ENCODE assay signal across 11 mouse cellular contexts in the genomic region with DNA sequence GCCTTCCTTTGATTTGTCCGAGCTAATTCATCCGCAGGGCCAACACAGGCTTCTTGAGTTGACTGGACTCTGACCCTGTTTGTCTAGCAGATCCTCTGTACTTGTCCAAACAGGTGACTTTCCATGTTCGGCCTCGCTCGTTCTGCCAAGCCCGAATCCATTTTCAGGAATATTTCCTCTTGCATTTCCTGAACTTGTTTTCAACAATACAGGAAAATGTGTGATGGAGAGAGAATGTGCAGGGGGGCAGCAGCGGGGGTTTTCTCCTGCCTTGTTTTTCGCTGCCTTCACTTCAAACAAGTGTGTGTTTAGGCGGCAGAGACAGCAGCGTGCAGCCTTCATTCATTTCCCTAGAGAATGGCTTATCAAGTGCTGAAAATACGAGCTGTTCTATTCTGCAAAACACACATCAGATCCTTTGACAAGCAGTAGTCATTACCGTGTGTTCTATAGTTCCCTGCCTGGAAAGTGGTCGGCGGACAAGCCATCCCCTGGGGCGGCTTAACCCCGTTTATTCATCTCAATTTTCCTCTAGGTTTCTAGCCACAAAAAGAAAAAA.
DNase-seq lines count a peak whose midpoint lies in the region; ATAC-seq lines count a peak whose summit lies in the region.
"Had no signal": no experiment of that assay in that cellular context is flagged by ENCODE, and none has a peak within 500 bp of the region (broad histone marks: within the 10 kb centered on the region; RNA-seq: fewer than 3 reads in every experiment).

No protein-coding gene starts in this region.

- no peaks in the 10 kb centered on the region for H3K36me3 ChIP-seq in embryonic facial prominence, embryonic 13.5 days
- H3K36me3 ChIP-seq in hindbrain, embryonic 12.5 days = no peaks in the 10 kb centered on the region; the same call in 1 of the 2 replicates
- H3K36me3 ChIP-seq in midbrain, embryonic 14.5 days (ENCODE audit: control insufficient read depth, insufficient read depth, low read length) = no peaks in the 10 kb centered on the region
- H3K36me3 ChIP-seq: heart, embryonic 13.5 days; stomach, embryonic 15.5 days had no signal

- peaks cover 22% of the 10 kb centered on the region for H3K4me1 ChIP-seq in embryonic facial prominence, embryonic 13.5 days
- H3K4me1 ChIP-seq in hindbrain, embryonic 12.5 days = peaks cover 27% of the 10 kb centered on the region
- peaks cover 27% of the 10 kb centered on the region for H3K4me1 ChIP-seq in midbrain, embryonic 14.5 days (ENCODE audit: control insufficient read depth, insufficient read depth, low read length)

- H3K9ac ChIP-seq in embryonic facial prominence, embryonic 13.5 days = no peak overlapping the region
- H3K9ac ChIP-seq in hindbrain, embryonic 12.5 days = no peak overlapping the region
- no peak overlapping the region for H3K9ac ChIP-seq in midbrain, embryonic 14.5 days (replicated peaks; ENCODE audit: low read length)
- H3K9ac ChIP-seq: heart, embryonic 13.5 days; stomach, embryonic 15.5 days had no signal

- H3K4me3 ChIP-seq in embryonic facial prominence, embryonic 13.5 days = no peak overlapping the region
- no peak overlapping the region for H3K4me3 ChIP-seq in hindbrain, embryonic 12.5 days
- H3K4me3 ChIP-seq in midbrain, embryonic 14.5 days (replicated peaks; ENCODE audit: low read depth, low read length) = peak overlapping the region; percentile 1; the same call in 1 of the 2 replicates
- H3K4me3 ChIP-seq: heart, embryonic 13.5 days; stomach, embryonic 15.5 days had no signal

- H3K27ac ChIP-seq in embryonic facial prominence, embryonic 13.5 days = no peak overlapping the region
- peak overlapping the region; percentile 85 for H3K27ac ChIP-seq in hindbrain, embryonic 12.5 days
- H3K27ac ChIP-seq in midbrain, embryonic 14.5 days (replicated peaks; ENCODE audit: low read depth, low read length) = peak overlapping the region; percentile 70
- H3K27ac ChIP-seq: heart, embryonic 13.5 days; stomach, embryonic 15.5 days had no signal

- WGBS in embryonic facial prominence, embryonic 13.5 days = 17% methylated on average over 16 of the region's 16 CpGs
- 28% methylated on average over 16 of the region's 16 CpGs for WGBS in hindbrain, embryonic 12.5 days
- WGBS in midbrain, embryonic 14.5 days = 22% methylated on average over 16 of the region's 16 CpGs

- peak; percentile 78 for DNase-seq in heart, adult 11 months
- no peak for DNase-seq in heart, adult 9 months (ENCODE audit: low spot score in 2 of 2)
- DNase-seq in midbrain, embryonic 14.5 days = peak; percentile 72
- DNase-seq in spleen, postnatal 4 days (ENCODE audit: low spot score in 2 of 2) = no peak
- no peak for DNase-seq in thymus, postnatal 10 days (ENCODE audit: low spot score in 2 of 2)
- no peak for DNase-seq in urinary bladder, adult 18-20 months (ENCODE audit: low spot score in 2 of 2)

- peaks cover 12% of the 10 kb centered on the region; the same call in 1 of the 2 replicates for H3K9me3 ChIP-seq in embryonic facial prominence, embryonic 13.5 days
- H3K9me3 ChIP-seq in hindbrain, embryonic 12.5 days (replicated peaks) = peaks cover 15% of the 10 kb centered on the region
- peaks cover 8% of the 10 kb centered on the region for H3K9me3 ChIP-seq in midbrain, embryonic 14.5 days (ENCODE audit: control insufficient read depth, low read length)
- H3K9me3 ChIP-seq: stomach, embryonic 15.5 days had no signal

- no peak for ATAC-seq in embryonic facial prominence, embryonic 13.5 days (ENCODE audit: insufficient number of reproducible peaks, insufficient read depth, low FRiP score, low TSS enrichment, low read depth)
- peak; percentile 83 for ATAC-seq in hindbrain, embryonic 12.5 days (ENCODE audit: low FRiP score)
- ATAC-seq in midbrain, embryonic 14.5 days (ENCODE audit: low FRiP score, low TSS enrichment) = peak; percentile 76
- ATAC-seq: lung, postnatal 0 days had no signal

- no peaks in the 10 kb centered on the region for H3K27me3 ChIP-seq in embryonic facial prominence, embryonic 13.5 days
- H3K27me3 ChIP-seq in hindbrain, embryonic 12.5 days = no peaks in the 10 kb centered on the region
- no peaks in the 10 kb centered on the region for H3K27me3 ChIP-seq in midbrain, embryonic 14.5 days (ENCODE audit: control insufficient read depth, insufficient read depth, low read length)
- H3K27me3 ChIP-seq: heart, embryonic 13.5 days; stomach, embryonic 15.5 days had no signal

- H3K4me2 ChIP-seq in embryonic facial prominence, embryonic 13.5 days = peak overlapping the region; percentile 44
- peak overlapping the region; percentile 42 for H3K4me2 ChIP-seq in hindbrain, embryonic 12.5 days (replicated peaks)
- peak overlapping the region; percentile 42 for H3K4me2 ChIP-seq in midbrain, embryonic 14.5 days (ENCODE audit: low read length)
- H3K4me2 ChIP-seq: heart, embryonic 13.5 days; stomach, embryonic 15.5 days had no signal

Comparison
In these comparisons a context has a peak if more than half of its experiments do, and no peak if none do; other contexts are left out.
1. DNase-seq: peak in heart, adult 11 months (single experiment) and midbrain, embryonic 14.5 days (single experiment); none in heart, adult 9 months (0 of 2), spleen, postnatal 4 days (0 of 2), thymus, postnatal 10 days (0 of 2) and urinary bladder, adult 18-20 months (0 of 2).
2. Peak in every context shown above with its lines, with median percentiles within 50 percentile points of each other: H3K4me2 ChIP-seq.